Mouse (Mus musculus) neutrophil, adult 5-6 weeks (primary cell): ENCODE data around the gene Lias. TPM values are rescaled to one million over a fixed set of nuclear protein-coding genes. Genes with fewer than 3 reads are reported as not detected.

ENCODE experiments used
- total RNA-seq: library from RNA; stranded (forward); fragments of 200-1000 nt; gene quantifications from 2 replicates; pipeline ENCODE4 v1.2.3, GENCODE M21; 2017

The Lias gene
- total RNA-seq, 1 experiment from 2014 or later, result 66.2 TPM

Other genes starting within 250 kb of the Lias start
- gene Wdr19, start 191.8 kb upstream of the Lias start, total RNA-seq, result 2.4 and 2.6 TPM in 2 replicates
- gene Rfc1, start 55.8 kb upstream of the Lias start, total RNA-seq, result 120 and 132 TPM in 2 replicates
- gene Klb, start 43.2 kb upstream of the Lias start, total RNA-seq, result not detected in 2 replicates
- 1,010 and 1,014 TPM in 2 replicates for gene Rpl9, start 53 bp upstream of the Lias start, total RNA-seq
- gene Ugdh, start 44.5 kb downstream of the Lias start, total RNA-seq, result 30.3 and 45.6 TPM in 2 replicates
- not detected in 2 replicates for gene Gm43552, start 101.3 kb downstream of the Lias start, total RNA-seq
- gene Smim14, start 145.7 kb downstream of the Lias start, total RNA-seq, result 293 and 297 TPM in 2 replicates
- 42.8 and 43.2 TPM in 2 replicates for gene Ube2k, start 145.7 kb downstream of the Lias start, total RNA-seq